Mouse (Mus musculus) gastrocnemius, postnatal 36 days (tissue): ENCODE measurements around the gene Utrn. TPM values are rescaled to one million over a fixed set of nuclear protein-coding genes. Genes with fewer than 3 reads are reported as not detected.

Experiments
- DNase-seq, 2 experiments: peaks; one replicate each; pipeline ENCODE4 v3.0.0; 2022
- intact Hi-C: fragments of 180-260 bp; cut with DNase I; formaldehyde crosslinking; loops from one replicate; pipeline ENCODE4 v1.15.1; 2025
- total RNA-seq, 2 experiments: library from RNA; stranded (reverse); gene quantifications; 2 replicates each; pipeline ENCODE4 v1.2.3; 2021

Utrn gene
- total RNA-seq, 2 experiments from 2014 or later: 21.8 to 21.9 TPM

DNA sequence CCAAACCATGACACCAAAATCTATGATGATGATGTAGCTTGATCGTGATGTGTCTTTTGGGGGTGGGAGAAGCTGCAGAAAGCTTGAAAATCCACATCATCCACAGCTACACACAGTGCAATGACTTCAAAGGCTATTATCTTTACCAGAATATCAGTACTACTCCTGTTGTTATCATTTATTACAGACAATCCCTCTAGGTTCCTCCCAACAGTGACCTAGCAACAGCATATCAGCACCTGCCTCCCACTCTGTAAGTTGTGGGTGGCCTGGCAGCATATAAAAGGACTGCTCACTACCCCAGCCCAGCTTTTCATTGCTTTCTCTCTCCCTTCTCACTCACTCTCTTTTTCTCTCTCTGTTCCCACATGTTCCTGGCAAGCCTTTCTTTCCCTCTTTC is 494.4 kb downstream of the Utrn start:
- no peak for DNase-seq
- intact Hi-C loops: no loop called here

GRCm38 (mm10) chr10:12354556-12354955 is 514.6 kb downstream of the Utrn start:
- intact Hi-C loops: no loop called here
- DNase-seq: no peak

DNA sequence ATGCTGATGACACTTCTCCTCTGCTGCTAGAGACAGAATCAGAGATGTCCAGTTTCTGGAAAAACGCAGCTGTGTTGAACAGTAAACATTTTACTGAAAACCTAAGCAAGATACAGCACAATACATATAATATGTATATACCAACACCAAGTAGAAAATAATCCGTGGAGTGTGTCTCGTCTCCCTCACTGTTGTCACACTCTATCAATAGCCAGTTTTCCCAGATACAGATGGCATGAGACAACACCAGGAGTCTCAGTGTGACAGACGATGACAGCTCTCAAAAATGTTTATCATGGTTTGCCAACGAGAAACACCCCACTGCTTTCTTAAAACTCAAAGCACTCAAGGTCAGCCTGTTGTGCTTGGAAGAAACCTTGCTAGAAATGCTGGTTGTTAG is 515.1 kb downstream of the Utrn start:
- intact Hi-C loops: no loop called here
- DNase-seq: no peak

GRCm38 (mm10) chr10:12339704-12340558 is 529.2 kb downstream of the Utrn start:
- intact Hi-C loops: no loop called here
- DNase-seq: no peak

DNA sequence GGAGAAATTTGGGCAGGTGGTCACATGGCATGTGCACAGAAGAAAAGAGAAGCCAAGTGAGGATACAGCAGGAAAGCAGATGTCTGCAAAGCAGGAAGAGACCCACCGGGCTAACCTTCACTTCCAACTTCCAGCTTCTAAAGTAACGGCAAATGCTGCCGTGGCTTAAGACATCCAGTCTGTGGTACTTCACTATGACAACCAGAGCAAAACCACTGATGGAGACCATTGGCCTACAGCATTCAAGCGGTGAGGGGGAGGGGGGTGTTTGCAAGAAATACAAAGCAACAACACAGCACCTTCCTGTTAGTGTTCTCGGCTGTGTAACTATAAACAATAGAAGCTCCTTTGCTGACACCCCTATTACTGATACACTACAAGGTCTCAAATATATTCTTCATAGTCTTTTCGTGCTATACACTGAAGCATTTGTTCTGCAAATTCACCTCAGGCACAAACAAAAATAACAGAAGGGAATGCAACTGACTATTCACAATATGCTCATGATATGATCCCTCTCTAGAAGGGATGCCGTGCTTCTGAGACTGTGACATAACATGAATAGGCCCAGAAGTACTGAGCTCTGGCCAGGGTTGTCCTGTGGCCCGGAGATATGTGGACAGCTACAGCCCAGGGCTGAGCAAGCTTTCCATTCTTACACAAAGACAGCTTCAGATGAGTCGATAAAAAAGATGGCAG is 530.0 kb downstream of the Utrn start:
- intact Hi-C loops: no loop called here

More for the DNA sequence above, 530.0 kb downstream of the Utrn start:
- DNase-seq: no peak

Other genes with a start within 250 kb of the Utrn start
- under 1 TPM; 0.20 to 0.48 TPM for gene Stx11, start 94.9 kb upstream of the Utrn start, total RNA-seq
- gene Sf3b5, start 136.0 kb upstream of the Utrn start, total RNA-seq: 1 to 10 TPM; 4.2 to 4.4 TPM
- 1 to 10 TPM; 3.3 to 4.3 TPM for gene Plagl1, start 191.1 kb upstream of the Utrn start, total RNA-seq